Mouse (Mus musculus) intestine, embryonic 15.5 days (tissue): ENCODE data around the gene Riox2. TPM values are rescaled to one million over a fixed set of nuclear protein-coding genes. Genes with fewer than 3 reads are reported as not detected.

Source experiments
- ATAC-seq: fragments of 200-750 bp; cut with Nextera tagmentation; 2 replicates; pipeline ENCODE4 v1.8.0; 2017; ENCODE audit warnings: moderate TSS enrichment, moderate library complexity
- H3K27ac ChIP-seq: fragments of 300-500 bp; sonication (generic); 2 replicates; pipeline ENCODE4 v1.5.1; 2015; ENCODE audit warnings: mild to moderate bottlenecking, inconsistent platforms
- H3K27me3 ChIP-seq: fragments of 300-500 bp; sonication (generic); replicated peaks from 2 replicates; pipeline ENCODE4 v1.6.1; 2015; ENCODE audit warnings: inconsistent platforms
- H3K36me3 ChIP-seq: fragments of 300-500 bp; sonication (generic); 2 replicates; pipeline ENCODE4 v1.6.1; 2015; ENCODE audit warnings: inconsistent platforms
- H3K4me1 ChIP-seq: fragments of 300-500 bp; sonication (generic); replicated peaks from 2 replicates; pipeline ENCODE4 v1.6.1; 2015; ENCODE audit warnings: inconsistent platforms
- H3K4me2 ChIP-seq: fragments of 300-500 bp; sonication (generic); replicated peaks from 2 replicates; pipeline ENCODE4 v1.6.1; 2015; ENCODE audit warnings: mild to moderate bottlenecking, inconsistent platforms
- H3K4me3 ChIP-seq: fragments of 300-500 bp; sonication (generic); replicated peaks from 2 replicates; pipeline ENCODE4 v1.5.1; 2015; ENCODE audit warnings: inconsistent platforms
- H3K9ac ChIP-seq: fragments of 300-500 bp; sonication (generic); 2 replicates; pipeline ENCODE4 v1.6.1; 2015; ENCODE audit warnings: inconsistent platforms
- H3K9me3 ChIP-seq: fragments of 300-500 bp; sonication (generic); 2 replicates; pipeline ENCODE4 v1.6.1; 2016; ENCODE audit warnings: inconsistent platforms
- WGBS: fragments of 180-500 bp; shearing (Covaris S2); methylation state at CpG from one replicate; pipeline ENCODE4 v1.1.7; 2015; 5-methylcytosine and 5-hydroxymethylcytosine counted together
- polyA plus RNA-seq: library from polyadenylated mRNA; unstranded; fragments of >200 nt; fragmentation: Nextera tagmentation; extraction: Ambion mirVana; gene quantifications from 2 replicates; pipeline ENCODE4 v1.2.1, GENCODE M21; 2015

Riox2 gene
- polyA plus RNA-seq, 1 experiment from 2014 or later, result 34.1 TPM

DNA sequence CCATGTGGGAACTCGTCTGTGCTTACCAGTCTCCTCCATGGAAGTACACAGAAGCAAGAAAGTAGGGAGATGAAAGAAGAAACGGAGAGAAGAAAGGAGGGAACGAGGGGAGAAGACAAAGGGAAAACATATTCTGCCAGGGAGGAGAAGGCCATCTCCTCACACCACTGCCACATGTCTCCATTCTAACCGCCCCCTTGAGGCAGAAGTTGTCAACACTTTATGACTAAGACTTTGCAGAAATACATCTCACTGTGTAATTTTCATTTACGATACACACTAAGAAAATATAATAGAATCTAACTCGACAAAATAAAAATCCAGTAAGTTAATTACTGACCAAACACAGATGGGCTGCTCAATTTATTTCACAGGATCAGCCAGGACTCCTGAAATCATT lies 55.4 kb downstream of the Riox2 start:
- 80% methylated on average over 6 of the region's 6 CpGs for WGBS
- Histone ChIP-seq H3K27me3 (no peaks in the 10 kb centered on the region), H3K4me2 (no peak overlapping the region), H3K9ac (no peak overlapping the region), H3K27ac (no peak overlapping the region), H3K36me3 (no peaks in the 10 kb centered on the region), H3K4me1 (no peaks in the 10 kb centered on the region), H3K9me3 (no peaks in the 10 kb centered on the region), H3K4me3 (no peak overlapping the region)
- ATAC-seq, result no peak

DNA sequence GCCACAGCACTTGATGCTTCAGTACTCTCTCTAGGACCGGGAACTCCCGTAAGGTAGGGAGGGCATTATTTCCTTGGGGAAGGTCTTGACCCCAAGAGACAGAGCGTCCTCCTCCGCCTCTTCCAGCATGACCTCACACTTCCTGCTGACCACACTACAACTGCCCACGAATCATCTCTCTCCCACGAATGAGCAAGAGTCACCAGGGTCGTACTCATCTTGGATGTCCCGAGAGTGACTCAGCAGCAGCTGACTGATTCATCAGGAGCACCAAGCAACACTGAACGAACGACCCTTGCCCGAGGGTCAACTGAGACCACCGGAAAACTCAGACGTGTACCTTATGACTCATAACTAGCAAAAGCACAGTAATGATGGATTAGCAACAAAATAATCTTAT lies 58.0 kb downstream of the Riox2 start:
- Histone ChIP-seq H3K9me3 (no peaks in the 10 kb centered on the region), H3K4me1 (no peaks in the 10 kb centered on the region), H3K27me3 (no peaks in the 10 kb centered on the region), H3K4me2 (no peak overlapping the region), H3K27ac (no peak overlapping the region), H3K9ac (no peak overlapping the region), H3K4me3 (no peak overlapping the region), H3K36me3 (no peaks in the 10 kb centered on the region)
- ATAC-seq, result no peak
- WGBS, result 87% methylated on average over 13 of the region's 13 CpGs

DNA sequence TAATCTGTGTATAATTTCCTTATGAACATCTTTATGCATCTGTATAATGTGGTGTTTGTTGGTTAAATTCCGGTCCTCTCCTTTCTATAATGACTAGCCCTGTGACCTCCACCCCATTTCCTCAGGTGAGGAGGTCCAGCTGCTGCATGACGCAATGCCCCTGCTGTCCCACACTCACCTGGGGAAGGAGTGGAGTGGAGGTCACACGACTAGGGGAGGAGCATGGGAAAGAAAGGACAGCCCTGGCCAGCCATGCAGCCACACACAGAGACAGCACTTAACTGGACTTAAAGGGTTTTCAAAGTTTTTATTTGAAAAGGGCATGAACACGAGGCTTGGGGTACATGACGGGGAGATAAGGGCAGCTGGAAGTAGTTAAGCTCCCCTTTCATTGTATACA lies 59.7 kb downstream of the Riox2 start:
- no peaks in the 10 kb centered on the region for H3K4me1 ChIP-seq
- ATAC-seq, result no peak
- H3K36me3 ChIP-seq, result no peaks in the 10 kb centered on the region
- WGBS, result 72% methylated on average over 5 of the region's 5 CpGs
- no peak overlapping the region for H3K4me3 ChIP-seq
- no peaks in the 10 kb centered on the region for H3K27me3 ChIP-seq
- no peak overlapping the region for H3K4me2 ChIP-seq
- no peak overlapping the region for H3K27ac ChIP-seq
- H3K9ac ChIP-seq, result no peak overlapping the region
- no peaks in the 10 kb centered on the region for H3K9me3 ChIP-seq

DNA sequence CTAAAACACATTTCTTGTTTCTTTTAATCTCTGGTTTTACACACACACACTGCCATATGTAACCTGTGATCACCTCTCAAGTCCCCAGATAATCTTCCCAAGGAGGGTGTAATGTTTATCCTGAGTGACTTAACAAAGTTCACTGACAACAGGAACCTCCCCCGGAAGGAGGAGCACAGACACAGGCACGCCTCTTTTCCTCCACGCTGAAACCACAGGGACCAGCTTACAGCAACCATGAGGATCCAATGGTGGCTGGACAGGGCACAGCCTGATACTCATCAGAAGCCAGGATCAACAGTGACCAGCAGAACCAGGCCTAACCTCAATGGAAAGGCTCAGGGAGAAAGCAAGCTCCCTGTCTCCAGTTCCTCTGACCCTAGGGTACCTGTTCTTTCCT lies 61.0 kb downstream of the Riox2 start:
- no peaks in the 10 kb centered on the region for H3K4me1 ChIP-seq
- H3K9me3 ChIP-seq, result no peaks in the 10 kb centered on the region
- no peak overlapping the region for H3K4me3 ChIP-seq
- H3K36me3 ChIP-seq, result no peaks in the 10 kb centered on the region
- H3K4me2 ChIP-seq, result no peak overlapping the region
- WGBS, result 41% methylated on average over 3 of the region's 3 CpGs
- H3K27me3 ChIP-seq, result no peaks in the 10 kb centered on the region
- no peak overlapping the region for H3K9ac ChIP-seq
- no peak; the same call in 1 of the 2 replicates for ATAC-seq
- no peak overlapping the region for H3K27ac ChIP-seq

DNA sequence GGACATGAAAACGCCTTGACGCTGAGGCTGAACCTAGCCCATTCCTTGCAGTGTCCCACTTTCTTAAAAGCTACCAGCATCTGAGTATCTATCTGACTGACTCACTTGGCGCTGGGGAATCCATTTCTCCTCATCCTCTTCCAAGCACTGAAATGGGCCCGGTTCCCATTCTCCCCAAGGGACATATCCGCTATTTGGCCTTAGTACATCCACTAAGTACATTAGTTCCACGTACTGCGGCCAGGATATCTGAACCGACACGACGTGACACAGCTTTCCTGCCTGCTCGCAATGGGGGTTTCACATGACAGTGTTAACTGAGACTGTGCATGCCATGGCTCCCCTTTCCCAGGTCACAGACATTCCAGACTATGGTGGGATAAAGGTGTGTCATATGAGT lies 62.8 kb downstream of the Riox2 start:
- H3K4me1 ChIP-seq, result no peaks in the 10 kb centered on the region
- no peaks in the 10 kb centered on the region for H3K27me3 ChIP-seq
- H3K36me3 ChIP-seq, result no peaks in the 10 kb centered on the region
- no peak overlapping the region for H3K4me2 ChIP-seq
- no peak for ATAC-seq
- no peak overlapping the region for H3K4me3 ChIP-seq
- no peak overlapping the region for H3K27ac ChIP-seq
- WGBS, result 91% methylated on average over 11 of the region's 11 CpGs
- no peak overlapping the region for H3K9ac ChIP-seq
- H3K9me3 ChIP-seq, result no peaks in the 10 kb centered on the region

DNA sequence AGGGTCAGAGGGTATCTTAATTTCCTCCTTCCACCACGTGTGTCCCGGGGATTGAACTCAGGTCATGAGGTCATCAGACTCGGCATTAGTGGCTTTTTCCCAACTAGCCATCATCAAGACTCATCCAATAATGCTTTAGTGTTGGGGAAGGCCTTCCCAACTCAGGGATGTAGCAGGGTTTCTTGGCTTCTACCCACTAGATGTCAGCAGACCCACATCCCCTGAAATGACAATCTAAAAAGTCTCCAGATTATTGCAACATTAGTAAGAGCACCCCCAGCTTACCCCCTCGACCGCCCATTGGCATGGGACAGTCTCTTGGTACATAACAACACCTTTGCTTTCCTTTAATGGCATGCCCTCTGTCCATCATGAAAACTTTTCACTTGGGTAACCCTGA lies 64.1 kb downstream of the Riox2 start:
- no peak overlapping the region for H3K27ac ChIP-seq
- no peak overlapping the region for H3K4me2 ChIP-seq
- H3K4me3 ChIP-seq, result no peak overlapping the region
- H3K9me3 ChIP-seq, result no peaks in the 10 kb centered on the region
- H3K9ac ChIP-seq, result no peak overlapping the region
- no peak for ATAC-seq
- WGBS, result 71% methylated on average over 5 of the region's 5 CpGs
- no peaks in the 10 kb centered on the region for H3K36me3 ChIP-seq
- H3K27me3 ChIP-seq, result no peaks in the 10 kb centered on the region
- H3K4me1 ChIP-seq, result no peaks in the 10 kb centered on the region

DNA sequence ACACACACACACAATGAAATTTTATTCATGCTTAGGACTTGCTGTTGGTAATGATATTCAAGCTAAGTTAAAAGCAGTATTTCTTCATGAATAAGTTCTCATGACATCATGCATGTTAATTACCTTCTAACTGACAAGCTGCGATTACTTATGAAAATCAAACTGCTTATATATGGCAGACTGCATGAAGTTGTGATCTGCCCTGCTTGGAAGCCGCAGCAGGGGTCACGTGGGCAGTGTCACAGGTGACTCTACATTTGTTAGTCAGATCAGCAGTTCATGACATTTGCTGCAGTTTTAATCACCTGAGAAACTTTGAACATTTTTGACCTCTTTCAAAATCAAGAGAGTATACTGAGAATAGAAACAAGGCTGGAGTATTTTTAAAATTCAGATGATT lies 69.4 kb downstream of the Riox2 start:
- no peaks in the 10 kb centered on the region for H3K4me1 ChIP-seq
- 89% methylated on average over 3 of the region's 3 CpGs for WGBS
- no peak overlapping the region for H3K4me2 ChIP-seq
- H3K27me3 ChIP-seq, result no peaks in the 10 kb centered on the region
- H3K36me3 ChIP-seq, result no peaks in the 10 kb centered on the region
- no peak for ATAC-seq
- no peak overlapping the region for H3K4me3 ChIP-seq
- H3K9me3 ChIP-seq, result no peaks in the 10 kb centered on the region
- no peak overlapping the region for H3K9ac ChIP-seq
- no peak overlapping the region for H3K27ac ChIP-seq

DNA sequence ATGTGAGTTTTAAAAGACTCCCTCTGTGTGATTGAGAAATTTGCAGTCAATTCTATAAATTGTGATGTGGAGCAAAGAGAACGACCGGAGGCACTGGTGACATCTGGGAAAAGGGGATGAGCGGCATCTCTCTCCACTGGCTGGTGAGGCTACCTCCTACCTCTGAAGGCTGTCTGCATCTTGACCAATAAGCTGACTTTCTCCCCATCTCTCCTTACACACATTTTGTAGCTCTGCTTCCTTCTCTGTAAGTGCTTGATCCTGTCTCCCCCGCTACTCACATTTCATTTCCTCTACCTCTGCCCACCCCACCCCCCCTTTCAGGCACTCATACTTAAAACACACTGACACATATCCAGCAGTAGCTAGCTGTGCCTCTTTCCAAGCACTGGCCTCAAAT lies 69.8 kb downstream of the Riox2 start:
- H3K4me2 ChIP-seq, result no peak overlapping the region
- ATAC-seq, result no peak
- no peak overlapping the region for H3K9ac ChIP-seq
- H3K9me3 ChIP-seq, result no peaks in the 10 kb centered on the region
- WGBS, result 78% methylated on average over 4 of the region's 4 CpGs
- no peaks in the 10 kb centered on the region for H3K36me3 ChIP-seq
- H3K4me3 ChIP-seq, result no peak overlapping the region
- no peaks in the 10 kb centered on the region for H3K27me3 ChIP-seq
- no peak overlapping the region for H3K27ac ChIP-seq
- no peaks in the 10 kb centered on the region for H3K4me1 ChIP-seq

Other genes with a start within 250 kb of the Riox2 start
- gene Olfr201, start 199.1 kb upstream of the Riox2 start, polyA plus RNA-seq, result not detected in 2 replicates
- gene Olfr202, start 185.0 kb upstream of the Riox2 start, polyA plus RNA-seq, result not detected in 2 replicates
- not detected in 2 replicates for gene Olfr203, start 172.9 kb upstream of the Riox2 start, polyA plus RNA-seq
- gene Olfr204, start 153.5 kb upstream of the Riox2 start, polyA plus RNA-seq, result not detected in 2 replicates
- gene Olfr205, start 140.6 kb upstream of the Riox2 start, polyA plus RNA-seq, result not detected in 2 replicates
- not detected in 2 replicates for gene Olfr206, start 122.5 kb upstream of the Riox2 start, polyA plus RNA-seq
- gene Olfr209, start 107.8 kb upstream of the Riox2 start, polyA plus RNA-seq, result not detected in 2 replicates
- gene Gabrr3, start 64.4 kb upstream of the Riox2 start, polyA plus RNA-seq, result 0.03 TPM in 1 of 2 replicates, not detected in the other
- 5.5 and 5.6 TPM in 2 replicates for gene Crybg3, start 129.2 kb downstream of the Riox2 start, polyA plus RNA-seq
- 18.0 and 22.2 TPM in 2 replicates for gene Arl6, start 167.6 kb downstream of the Riox2 start, polyA plus RNA-seq